14 mouse cellular contexts compared by ENCODE assay signal in the genomic region with DNA sequence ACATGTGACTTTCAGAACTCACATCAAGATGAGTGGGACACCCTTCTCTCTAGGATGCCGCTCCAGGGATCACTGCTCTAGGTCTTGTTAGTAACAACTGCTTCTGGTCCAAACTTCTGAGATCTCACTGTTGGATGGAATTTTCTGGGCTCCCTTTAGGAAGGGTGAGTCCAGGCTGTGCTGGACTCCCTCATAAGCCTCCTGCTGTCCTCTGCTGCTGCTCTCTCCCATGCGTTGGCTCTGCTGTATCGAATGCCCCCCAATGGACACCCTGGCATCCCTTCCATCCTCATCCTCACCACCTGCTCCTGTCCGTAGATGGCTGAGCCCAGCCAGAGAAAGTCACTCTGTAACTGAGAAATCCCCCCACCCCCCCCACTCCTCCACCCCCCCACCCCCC.
"Had no signal": no experiment of that assay in that cellular context is flagged by ENCODE, and none has a peak within 500 bp of the region (broad histone marks: within the 10 kb centered on the region; RNA-seq: fewer than 3 reads in every experiment).

No protein-coding gene starts in this region.

- H3K9me3 ChIP-seq: limb, embryonic 13.5 days; midbrain, embryonic 12.5 days; neural tube, embryonic 15.5 days; stomach, embryonic 15.5 days had no signal

- H3K36me3 ChIP-seq: limb, embryonic 13.5 days; midbrain, embryonic 12.5 days; neural tube, embryonic 15.5 days; stomach, embryonic 15.5 days had no signal

- ATAC-seq: midbrain, embryonic 16.5 days had no signal

- H3K27me3 ChIP-seq: limb, embryonic 13.5 days; midbrain, embryonic 12.5 days; neural tube, embryonic 15.5 days; stomach, embryonic 15.5 days had no signal

- H3K4me2 ChIP-seq: midbrain, embryonic 12.5 days; neural tube, embryonic 15.5 days; stomach, embryonic 15.5 days had no signal

- H3K9ac ChIP-seq: limb, embryonic 13.5 days; liver, embryonic 14.5 days; midbrain, embryonic 12.5 days; neural tube, embryonic 15.5 days; stomach, embryonic 15.5 days had no signal

- H3K4me3 ChIP-seq: limb, embryonic 13.5 days; midbrain, embryonic 12.5 days; neural tube, embryonic 15.5 days; stomach, embryonic 15.5 days had no signal

- H3K27ac ChIP-seq: limb, embryonic 13.5 days; liver, embryonic 14.5 days; midbrain, embryonic 12.5 days; stomach, embryonic 15.5 days had no signal

- DNase-seq: kidney, adult 8-10 months; kidney, postnatal 25 days; layer of hippocampus, adult 9-11 months; left cerebral cortex, postnatal 4 days; lung, adult 18-20 months; right cerebral cortex, adult 18-20 months; right cerebral cortex, postnatal 25 days; thymus, postnatal 4 days had no signal
